Mouse (Mus musculus) liver, adult 2 months (tissue): ENCODE results near the gene Robo1.

Experiments used
- CTCF ChIP-seq: fragments of 200-500 bp; IDR thresholded peaks from 2 replicates; pipeline ENCODE4 v1.5.1; 2011; ENCODE audit warnings: low read depth, low read length, control low read depth
- POLR2A ChIP-seq: fragments of 200-500 bp; IDR thresholded peaks from 2 replicates; pipeline ENCODE4 v1.6.1; 2011; ENCODE audit warnings: low read length, control low read depth; ENCODE audit not compliant: insufficient read depth; ENCODE audit errors: extremely low read depth

DNA sequence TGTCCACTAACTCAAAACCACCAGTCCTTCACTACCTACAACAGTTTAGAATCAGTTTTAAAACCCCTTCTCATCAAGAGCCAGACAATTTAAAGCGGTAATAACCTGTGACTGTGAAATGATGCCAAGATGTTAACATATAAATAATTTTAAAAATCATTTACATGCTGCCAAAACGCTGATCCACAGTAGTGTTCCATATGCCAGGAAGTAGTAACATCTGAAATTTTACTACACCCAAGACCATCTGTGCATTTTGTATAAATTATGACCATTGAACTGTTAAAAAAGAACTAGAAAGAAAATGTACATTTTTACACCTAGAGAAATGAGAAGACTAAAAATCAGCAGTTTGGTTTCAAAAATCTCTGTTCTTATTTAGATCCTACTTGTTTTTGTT, 600.8 kb downstream of the Robo1 start:
- TF ChIP-seq POLR2A (no peak), CTCF (no peak)
